Mouse (Mus musculus): Measurements from ENCODE around the gene Gnmt. TPM values are rescaled to one million over a fixed set of nuclear protein-coding genes. Genes with fewer than 3 reads are reported as not detected.
A peak's percentile ranks its signal among the peaks of the same experiment; 100 is the strongest.

The Gnmt gene
- polyA plus RNA-seq, 1 experiment = not detected

DNA sequence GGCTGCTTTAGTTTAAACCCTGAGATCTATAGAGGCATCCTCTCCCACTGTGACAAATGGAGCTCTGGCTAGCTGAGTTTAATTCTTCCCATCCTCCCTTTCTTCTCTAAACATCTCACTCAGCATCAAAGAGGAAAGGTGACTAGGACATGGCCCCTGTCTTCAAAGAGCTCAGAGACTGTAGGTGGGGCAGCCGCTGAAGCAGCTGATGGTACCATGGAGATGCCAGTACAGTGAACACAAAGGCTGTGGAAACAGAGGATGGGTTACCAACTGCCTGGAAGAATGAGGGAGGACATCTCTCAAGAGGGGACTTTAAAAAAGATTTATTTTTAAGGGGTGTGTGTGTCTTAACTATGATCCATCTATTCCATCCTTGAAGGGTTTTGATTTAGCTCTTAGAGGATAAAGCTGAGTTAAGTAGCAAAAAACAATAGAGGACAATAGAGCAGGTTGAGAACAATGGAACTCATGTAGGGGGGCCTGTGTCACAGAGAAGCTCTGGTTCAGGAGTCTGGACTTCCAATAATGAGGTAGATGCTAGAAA lies 34.4 kb downstream of the Gnmt start:
- TF ChIP-seq POLR2A (IDR thresholded peaks at IDR 0.05; ENCODE audit: low read depth, low read length) = no peak
- no peak overlapping the region for H3K27ac ChIP-seq (ENCODE audit: insufficient read depth, low read length)
- peaks cover 9% of the 10 kb centered on the region for H3K4me1 ChIP-seq (ENCODE audit: control insufficient read depth, insufficient read depth, low read length)
- no peak overlapping the region for H3K4me3 ChIP-seq (ENCODE audit: insufficient read depth, low read length)

DNA sequence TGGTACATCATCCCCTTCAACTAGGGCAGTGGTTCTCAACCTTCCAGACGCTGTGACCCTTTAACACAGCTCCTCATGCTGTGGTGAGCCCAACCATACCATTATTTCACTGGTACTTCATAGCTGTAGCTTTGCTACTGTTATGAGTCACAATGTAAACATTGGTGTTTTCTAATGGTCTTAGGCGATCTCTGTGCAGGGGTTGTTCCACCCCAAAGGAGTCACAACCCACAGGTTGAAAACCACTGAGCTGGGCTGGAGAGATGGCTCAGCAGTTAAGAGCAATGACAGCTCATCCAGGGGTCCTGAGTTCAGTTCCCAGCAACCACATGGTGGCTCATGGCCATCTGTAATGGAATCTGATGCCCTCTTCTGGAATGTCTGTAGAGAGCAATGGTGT lies 37.6 kb downstream of the Gnmt start:
- H3K4me1 ChIP-seq (ENCODE audit: control insufficient read depth, insufficient read depth, low read length) = no peaks in the 10 kb centered on the region
- no peak overlapping the region for H3K4me3 ChIP-seq (ENCODE audit: insufficient read depth, low read length)
- H3K27ac ChIP-seq (ENCODE audit: insufficient read depth, low read length) = no peak overlapping the region
- TF ChIP-seq CTCF (IDR thresholded peaks at IDR 0.05; ENCODE audit: borderline replicate concordance, insufficient read depth, low read length) = no peak

DNA sequence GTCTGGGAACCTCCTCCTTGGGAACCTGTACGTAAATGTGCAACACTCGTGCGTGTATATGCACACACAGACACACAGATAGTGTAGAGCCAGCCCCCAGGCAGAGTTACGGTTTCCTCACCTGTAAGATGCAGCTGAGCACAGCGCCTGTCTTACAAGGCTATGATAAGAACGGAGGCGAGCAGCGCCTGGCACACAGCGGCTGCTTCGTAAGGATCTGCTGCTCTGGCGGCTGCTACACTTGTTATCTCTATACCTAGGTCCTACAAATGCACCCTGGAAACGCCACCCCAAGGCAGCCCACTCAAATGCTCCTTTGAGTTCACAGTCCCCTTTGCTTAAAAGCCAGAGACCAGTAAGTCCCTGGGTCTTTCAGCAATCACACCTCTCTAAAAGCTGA lies 38.3 kb downstream of the Gnmt start:
- H3K27ac ChIP-seq (ENCODE audit: insufficient read depth, low read length) = no peak overlapping the region
- TF ChIP-seq CTCF (IDR thresholded peaks at IDR 0.05; ENCODE audit: borderline replicate concordance, insufficient read depth, low read length) = no peak
- no peak for TF ChIP-seq POLR2A (IDR thresholded peaks at IDR 0.05; ENCODE audit: low read depth, low read length)

DNA sequence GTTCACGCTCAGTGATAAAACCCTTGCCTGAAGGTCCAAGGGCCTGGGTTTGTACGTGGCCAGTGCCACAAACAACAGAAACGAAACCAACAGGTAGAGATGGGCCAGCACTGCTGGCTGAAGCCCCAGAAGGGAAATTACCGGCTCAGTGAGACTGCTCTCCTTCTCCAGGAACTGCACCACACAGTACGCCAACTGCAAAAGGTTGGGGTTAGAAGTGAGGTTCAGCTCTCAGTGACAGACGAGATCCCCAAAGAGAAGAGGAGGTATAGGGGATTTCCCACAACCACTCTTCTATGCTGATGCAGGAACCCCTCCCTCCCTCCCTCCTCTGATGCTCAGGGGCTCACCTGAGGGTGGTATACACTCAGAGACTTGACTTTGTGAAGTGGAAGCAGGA lies 43.1 kb downstream of the Gnmt start:
- no peak overlapping the region for H3K27ac ChIP-seq (ENCODE audit: insufficient read depth, low read length)
- H3K4me3 ChIP-seq (ENCODE audit: insufficient read depth, low read length) = no peak overlapping the region
- no peak for TF ChIP-seq CTCF (IDR thresholded peaks at IDR 0.05; ENCODE audit: borderline replicate concordance, insufficient read depth, low read length)
- TF ChIP-seq POLR2A (IDR thresholded peaks at IDR 0.05; ENCODE audit: low read depth, low read length) = no peak
- H3K4me1 ChIP-seq (ENCODE audit: control insufficient read depth, insufficient read depth, low read length) = no peaks in the 10 kb centered on the region

More for the DNA sequence above, 38.3 kb downstream of the Gnmt start:
- Histone ChIP-seq H3K4me3 (ENCODE audit: insufficient read depth, low read length) (no peak overlapping the region), H3K4me1 (ENCODE audit: control insufficient read depth, insufficient read depth, low read length) (no peaks in the 10 kb centered on the region)

DNA sequence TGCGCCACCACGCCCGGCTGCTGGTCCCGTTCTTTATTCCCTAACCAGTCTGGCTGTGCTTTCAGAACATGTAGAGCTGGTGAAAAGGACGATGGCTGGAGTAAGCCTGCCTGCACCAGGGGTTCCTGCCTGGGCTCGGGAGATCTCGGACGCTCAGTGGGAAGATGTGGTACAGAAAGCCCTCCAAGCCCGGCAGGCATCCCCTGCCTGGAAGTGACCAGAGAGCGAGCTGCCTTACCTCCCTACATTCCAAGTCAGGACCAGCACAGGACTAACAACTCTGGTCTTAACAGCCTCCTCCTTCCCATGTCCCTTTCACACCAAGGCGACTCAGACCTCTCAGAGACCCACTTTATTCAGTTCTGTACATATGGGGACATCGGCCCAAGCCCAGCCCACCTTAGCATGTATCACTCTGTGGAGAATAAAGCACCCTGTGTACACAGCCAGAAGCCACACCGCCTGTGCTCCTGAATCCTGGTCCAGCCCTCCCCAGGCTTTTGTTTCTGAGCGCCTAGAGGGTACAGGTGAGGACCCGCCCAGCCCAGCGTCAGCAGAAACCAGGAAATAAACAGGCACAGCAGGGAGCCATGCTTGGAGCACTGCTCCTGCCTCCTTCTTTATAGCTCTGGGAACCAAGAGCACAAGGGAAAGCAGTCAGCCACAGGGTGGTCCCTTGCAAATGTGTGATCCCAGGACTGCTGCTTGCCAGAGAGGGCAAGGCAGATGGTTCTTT lies 46.1 kb downstream of the Gnmt start:
- TF ChIP-seq CTCF (IDR thresholded peaks at IDR 0.05; ENCODE audit: borderline replicate concordance, insufficient read depth, low read length) (no peak), POLR2A (IDR thresholded peaks at IDR 0.05; ENCODE audit: low read depth, low read length) (no peak)
- Histone ChIP-seq H3K4me1 (ENCODE audit: control insufficient read depth, insufficient read depth, low read length) (no peaks in the 10 kb centered on the region), H3K27ac (ENCODE audit: insufficient read depth, low read length) (no peak overlapping the region), H3K4me3 (ENCODE audit: insufficient read depth, low read length) (no peak overlapping the region)

DNA sequence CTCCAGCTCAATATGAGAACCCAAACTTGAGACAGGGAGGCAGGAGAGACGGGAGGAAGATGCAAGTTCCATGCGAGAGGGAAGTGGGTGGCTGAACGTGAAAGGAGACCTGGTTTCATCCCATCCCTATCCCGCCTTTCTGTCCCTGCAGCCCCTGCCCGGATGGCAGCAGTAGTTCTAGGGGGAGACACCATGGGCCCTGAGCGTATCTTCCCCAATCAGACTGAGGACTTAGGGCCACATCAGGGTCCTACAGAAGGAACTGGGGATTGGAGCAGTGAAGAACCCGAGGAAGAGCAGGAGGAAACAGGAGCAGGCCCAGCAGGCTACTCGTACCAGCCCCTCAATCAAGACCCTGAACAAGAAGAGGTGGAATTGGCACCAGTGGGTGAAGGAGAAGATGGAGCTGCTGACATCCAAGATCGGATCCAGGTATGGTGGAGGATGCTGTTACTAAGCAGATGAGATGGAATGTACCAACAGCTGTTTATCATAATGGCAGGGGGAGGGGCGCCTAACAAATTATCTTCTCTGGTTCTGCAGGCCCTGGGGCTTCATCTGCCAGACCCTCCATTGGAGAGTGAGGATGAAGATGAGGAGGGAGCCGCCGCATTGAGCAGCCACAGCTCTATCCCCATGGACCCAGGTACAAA lies 47.4 kb downstream of the Gnmt start:
- H3K27ac ChIP-seq (ENCODE audit: insufficient read depth, low read length) = no peak overlapping the region
- H3K4me1 ChIP-seq (ENCODE audit: control insufficient read depth, insufficient read depth, low read length) = no peaks in the 10 kb centered on the region
- H3K4me3 ChIP-seq (ENCODE audit: insufficient read depth, low read length) = peak overlapping the region; percentile 58
- TF ChIP-seq CTCF (IDR thresholded peaks at IDR 0.05; ENCODE audit: borderline replicate concordance, insufficient read depth, low read length) (no peak), POLR2A (IDR thresholded peaks at IDR 0.05; ENCODE audit: low read depth, low read length) (no peak)

DNA sequence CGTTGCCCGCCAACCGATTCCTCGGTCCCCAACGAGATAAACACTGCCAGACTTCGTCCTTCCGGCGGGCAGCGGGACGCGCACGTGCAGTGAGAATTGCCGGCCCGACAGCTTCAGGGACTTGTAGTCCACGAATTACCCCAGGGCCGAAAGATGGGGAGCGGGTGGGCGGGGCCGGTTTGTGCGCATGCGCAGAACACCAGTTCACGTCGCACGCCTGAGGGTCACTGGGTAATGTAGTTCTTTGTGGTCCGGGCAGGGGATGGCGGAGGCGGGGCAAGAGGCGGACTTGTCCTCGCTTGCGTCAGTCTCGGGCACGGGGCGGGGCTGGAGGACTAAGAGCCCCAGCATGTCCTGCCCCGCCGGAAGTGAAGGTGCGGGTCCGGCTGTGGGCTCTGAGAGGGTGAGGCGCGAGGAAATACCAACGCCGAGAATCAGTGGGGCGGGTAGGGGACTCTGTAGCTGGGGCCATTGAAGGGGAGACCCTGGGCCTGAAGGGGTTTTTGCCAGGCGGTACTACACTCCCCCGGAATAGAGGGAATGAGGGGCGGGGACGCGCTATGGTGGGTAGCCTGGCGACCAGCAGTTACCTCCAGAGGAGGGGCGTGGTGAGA lies 48.1 kb downstream of the Gnmt start, which contains the start of gene Klhdc3:
Gene Klhdc3, minus strand, starts transcription at position 155 of the 614 bp plus-strand sequence.
- H3K4me1 ChIP-seq (ENCODE audit: control insufficient read depth, insufficient read depth, low read length) = no peaks in the 10 kb centered on the region
- H3K27ac ChIP-seq (ENCODE audit: insufficient read depth, low read length) = peak within 1 kb of the TSS; percentile 62
- H3K4me3 ChIP-seq (ENCODE audit: insufficient read depth, low read length) = peak within 1 kb of the TSS; percentile 84
- TF ChIP-seq POLR2A (IDR thresholded peaks at IDR 0.05; ENCODE audit: low read depth, low read length) = peak; percentile 68
- no peak for TF ChIP-seq CTCF (IDR thresholded peaks at IDR 0.05; ENCODE audit: borderline replicate concordance, insufficient read depth, low read length)

DNA sequence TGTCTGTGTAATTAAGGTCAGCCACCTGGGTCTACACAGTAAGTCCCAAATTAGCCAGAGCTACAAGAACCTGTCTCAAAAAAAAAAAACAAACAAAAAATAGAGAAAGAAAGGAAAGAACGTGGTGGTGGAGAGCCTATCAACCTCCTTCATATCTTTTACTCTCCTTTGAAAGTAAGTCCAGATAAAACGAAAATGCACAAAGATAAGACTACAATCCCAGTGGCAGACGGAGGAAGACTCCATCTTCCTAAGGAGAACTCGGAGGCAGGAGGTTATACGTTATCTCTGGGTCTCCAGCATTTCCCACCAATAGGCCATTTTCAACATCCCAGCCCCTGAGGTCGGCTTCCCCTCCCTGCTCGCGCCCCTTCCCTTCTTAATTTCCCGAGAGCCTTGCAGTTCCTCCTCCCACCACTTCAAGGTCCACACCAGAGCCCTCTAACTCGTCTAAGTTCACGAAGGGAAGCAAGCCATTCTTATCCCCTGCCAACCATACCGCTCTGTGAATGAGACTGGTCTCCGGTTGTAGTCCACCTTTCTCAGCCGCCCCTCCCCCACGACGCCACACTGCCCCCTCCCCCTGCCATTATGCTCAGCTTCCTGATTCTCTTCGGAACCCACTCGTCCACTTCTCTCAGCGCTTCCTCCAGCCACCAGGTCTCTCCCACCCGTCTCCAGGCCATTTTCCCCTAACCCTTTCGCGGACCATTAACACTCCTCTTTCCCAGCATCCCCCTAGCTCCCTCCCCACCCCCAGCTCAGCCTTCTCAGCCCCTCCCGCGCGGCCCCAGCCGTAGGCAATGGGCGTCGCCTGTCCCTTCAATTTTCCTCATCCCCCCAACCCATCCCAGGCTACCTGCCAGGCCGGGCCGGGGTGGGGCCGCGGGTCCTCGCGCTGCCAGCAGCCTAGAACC lies 48.9 kb downstream of the Gnmt start:
- TF ChIP-seq CTCF (IDR thresholded peaks at IDR 0.05; ENCODE audit: borderline replicate concordance, insufficient read depth, low read length) (no peak), POLR2A (IDR thresholded peaks at IDR 0.05; ENCODE audit: low read depth, low read length) (peak; percentile 44; the same call in 1 of the 2 replicates)
- peaks cover 2% of the 10 kb centered on the region; the same call in 1 of the 2 replicates for H3K4me1 ChIP-seq (ENCODE audit: control insufficient read depth, insufficient read depth, low read length)
- H3K4me3 ChIP-seq (ENCODE audit: insufficient read depth, low read length) = peak overlapping the region; percentile 84
- peak overlapping the region; percentile 62 for H3K27ac ChIP-seq (ENCODE audit: insufficient read depth, low read length)

DNA sequence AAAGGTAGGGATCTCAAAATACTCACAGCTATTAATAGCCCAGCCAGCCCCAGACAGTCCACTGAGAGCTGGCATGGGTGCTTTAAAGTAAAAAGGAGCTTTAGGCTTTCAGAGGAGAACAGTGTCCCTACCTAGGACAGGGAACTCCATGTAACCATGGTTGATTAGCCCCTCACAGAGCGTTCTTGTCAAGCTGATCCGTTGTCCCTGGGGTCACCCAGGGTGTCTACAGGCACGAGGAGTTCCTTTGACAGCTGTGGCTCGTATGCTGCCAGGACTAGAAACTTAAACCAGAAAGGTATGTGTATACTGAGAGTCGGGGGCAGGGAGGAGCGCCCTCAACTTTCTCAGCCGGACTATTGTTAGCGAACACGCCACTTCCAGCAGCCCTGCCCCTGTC lies 50.1 kb downstream of the Gnmt start:
- TF ChIP-seq POLR2A (IDR thresholded peaks at IDR 0.05; ENCODE audit: low read depth, low read length) = no peak
- no peak for TF ChIP-seq CTCF (IDR thresholded peaks at IDR 0.05; ENCODE audit: borderline replicate concordance, insufficient read depth, low read length)

More for the DNA sequence above, 50.1 kb downstream of the Gnmt start:
- Histone ChIP-seq H3K4me1 (ENCODE audit: control insufficient read depth, insufficient read depth, low read length) (peaks cover 8% of the 10 kb centered on the region), H3K27ac (ENCODE audit: insufficient read depth, low read length) (peak overlapping the region; percentile 4; the same call in 1 of the 2 replicates), H3K4me3 (ENCODE audit: insufficient read depth, low read length) (peak overlapping the region; percentile 84)

All from embryonic fibroblast, embryonic 13.5 days (primary cell).